Mouse (Mus musculus): ENCODE data around the gene Zbtb20.

DNA sequence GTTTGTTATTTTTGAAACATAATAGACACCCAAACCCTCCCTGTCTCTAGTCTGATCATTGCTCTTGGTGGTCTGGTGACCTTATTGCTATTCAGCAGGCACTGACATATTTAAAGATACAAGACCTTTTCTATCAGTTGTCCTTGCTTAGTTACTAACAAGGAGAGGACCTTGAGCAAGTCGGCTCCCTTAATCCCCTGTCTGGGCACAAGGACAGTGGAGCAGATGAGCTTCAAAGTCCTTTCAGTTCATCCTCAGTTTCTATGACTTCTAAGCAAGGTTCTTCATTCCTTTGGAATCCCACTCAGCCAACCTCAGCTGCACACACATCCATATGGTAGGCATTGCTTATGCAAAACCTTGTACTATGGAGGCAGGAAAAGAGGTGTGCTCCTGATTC lies 690.8 kb downstream of the Zbtb20 start:
- TF ChIP-seq CTCF (IDR thresholded peaks at IDR 0.05; ENCODE audit: low read depth) (no peak), EP300 (IDR thresholded peaks at IDR 0.05; ENCODE audit: low read depth) (no peak)

All from heart, postnatal 0 days (tissue).